Mouse (Mus musculus): Measurements from ENCODE around the gene Sln.
A peak's percentile ranks its signal among the peaks of the same experiment; 100 is the strongest.

Gene Sln

DNA sequence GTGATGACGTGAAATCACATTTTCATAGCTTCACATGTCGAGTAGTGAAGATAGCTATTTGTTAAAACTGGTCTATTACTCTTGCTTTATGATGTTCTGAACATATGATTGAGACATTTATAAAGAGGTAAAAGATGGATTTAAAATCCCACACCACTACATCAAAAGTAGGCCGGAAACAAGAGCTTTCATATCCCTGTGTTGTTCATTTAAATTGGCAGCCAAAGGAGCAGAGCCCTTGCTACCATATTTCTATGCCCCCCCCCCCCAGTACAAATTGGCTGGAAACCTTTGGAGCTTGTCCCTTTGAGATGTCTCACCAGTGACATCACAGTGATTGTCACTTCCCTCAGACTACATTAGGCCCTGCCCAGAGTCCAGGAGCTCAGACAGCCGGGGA lies at the start of gene Sln:
Sln (plus strand) TSS at position 301 of the 400 bp plus-strand sequence.
- no peak for DNase-seq (ENCODE audit: low read depth, low spot score)

DNA sequence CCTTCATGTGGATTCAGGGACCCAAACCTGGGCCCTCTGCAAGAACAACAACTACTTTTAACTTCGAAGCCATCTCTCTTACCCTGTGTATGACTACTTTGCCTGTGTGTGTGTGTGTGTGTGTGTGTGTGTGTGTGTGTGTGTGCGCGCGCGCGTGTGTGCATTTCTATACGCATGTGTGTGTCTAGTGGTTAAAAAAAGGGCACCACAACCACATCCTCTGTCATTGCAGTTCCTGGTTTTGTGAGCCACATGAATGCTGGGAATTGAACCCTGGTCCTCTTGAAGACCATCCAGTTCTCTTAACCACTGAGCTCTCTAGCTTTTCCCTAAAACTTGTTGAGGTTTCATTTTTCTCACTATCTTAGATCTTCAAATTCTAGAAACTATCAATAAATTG lies 47.0 kb upstream of the Sln start:
- DNase-seq (ENCODE audit: low read depth, low spot score): peak; percentile 44

DNA sequence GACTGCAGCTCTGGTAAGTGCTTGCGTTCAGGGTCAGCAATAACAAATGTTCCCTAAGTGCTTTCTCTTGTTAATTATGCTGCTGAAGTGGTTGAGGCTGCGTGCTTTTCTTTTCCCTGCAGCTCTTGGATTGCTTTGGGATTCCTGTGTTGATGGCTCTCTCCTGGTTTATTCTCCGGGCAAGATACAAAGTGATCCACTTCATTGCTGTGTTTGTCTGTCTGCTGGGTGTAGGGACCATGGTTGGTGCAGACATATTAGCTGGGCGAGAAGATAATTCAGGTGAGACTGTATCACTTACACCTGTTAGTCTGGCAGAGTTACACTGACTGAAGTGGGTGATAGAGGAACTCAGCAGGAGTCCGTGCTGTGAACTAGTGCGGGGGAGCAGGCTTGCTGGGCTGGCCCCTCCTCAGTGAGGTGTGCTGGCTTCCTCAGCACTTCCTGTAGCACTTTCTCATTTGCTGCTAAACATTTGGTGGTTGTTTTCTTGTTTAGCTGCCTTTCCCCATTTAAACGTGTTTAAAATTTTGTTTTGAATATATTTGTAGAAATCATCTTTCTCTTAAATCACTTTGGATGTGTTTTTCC lies 43.4 kb upstream of the Sln start:
- peak; percentile 38 for DNase-seq (ENCODE audit: low read depth, low spot score)

DNA sequence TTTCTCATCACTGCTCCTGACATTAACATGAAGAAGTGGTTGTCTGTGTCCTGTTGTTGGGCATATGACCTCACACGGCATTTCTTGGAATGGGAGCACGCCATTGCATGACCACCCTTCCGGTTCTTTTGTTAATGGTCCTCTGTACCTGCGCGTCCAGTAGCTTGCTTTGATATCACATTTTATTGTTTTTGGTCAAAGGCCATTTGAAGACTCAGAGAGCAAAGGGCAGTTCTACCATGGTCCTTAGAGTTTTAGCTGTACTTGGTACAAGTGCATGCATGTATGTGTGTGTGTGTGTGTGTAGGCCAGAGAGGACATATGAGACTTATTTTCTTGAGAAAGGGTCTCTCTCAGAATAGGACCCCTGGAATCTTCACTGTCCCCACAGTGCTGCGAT lies 36.5 kb upstream of the Sln start:
- DNase-seq (ENCODE audit: low read depth, low spot score): no peak

DNA sequence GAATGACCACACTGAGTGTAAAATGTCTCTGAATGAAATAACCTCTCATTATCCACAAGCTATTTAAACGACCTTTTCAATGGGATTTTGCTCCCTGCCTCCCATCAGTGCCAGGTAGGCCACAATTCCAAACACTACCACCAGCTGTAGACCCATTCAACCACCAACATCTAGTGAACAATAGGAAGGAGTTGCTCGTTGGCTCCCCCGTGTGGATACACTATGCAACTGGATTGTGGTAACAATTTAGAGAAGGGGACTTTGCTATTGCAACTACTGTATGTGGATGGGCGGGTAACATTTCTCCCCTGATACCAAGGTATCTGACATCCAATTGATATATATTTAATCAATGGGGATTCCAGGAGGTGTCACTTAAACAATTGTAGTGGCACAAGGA lies 31.2 kb upstream of the Sln start:
- DNase-seq (ENCODE audit: low read depth, low spot score): peak; percentile 54

DNA sequence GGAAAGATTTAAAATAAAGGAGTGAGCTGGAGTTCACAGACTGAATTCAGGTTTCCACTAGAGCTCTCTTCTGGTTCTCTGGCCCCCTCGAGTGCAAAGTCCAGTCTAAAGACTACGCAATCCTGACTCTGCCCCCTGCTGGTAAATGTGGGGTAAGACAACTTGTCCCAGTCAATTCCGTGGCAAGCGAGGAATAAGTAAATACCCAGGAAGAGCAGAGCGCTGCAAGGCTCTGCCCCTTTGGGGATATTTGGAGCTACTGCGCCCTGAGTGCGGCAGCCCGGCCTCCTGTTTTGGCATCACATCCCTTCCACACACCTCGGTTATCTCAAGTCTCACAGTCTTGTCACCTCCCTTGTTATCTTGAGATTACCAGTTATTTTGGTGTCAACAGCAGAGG lies 24.6 kb upstream of the Sln start:
- DNase-seq (ENCODE audit: low read depth, low spot score): peak; percentile 29

DNA sequence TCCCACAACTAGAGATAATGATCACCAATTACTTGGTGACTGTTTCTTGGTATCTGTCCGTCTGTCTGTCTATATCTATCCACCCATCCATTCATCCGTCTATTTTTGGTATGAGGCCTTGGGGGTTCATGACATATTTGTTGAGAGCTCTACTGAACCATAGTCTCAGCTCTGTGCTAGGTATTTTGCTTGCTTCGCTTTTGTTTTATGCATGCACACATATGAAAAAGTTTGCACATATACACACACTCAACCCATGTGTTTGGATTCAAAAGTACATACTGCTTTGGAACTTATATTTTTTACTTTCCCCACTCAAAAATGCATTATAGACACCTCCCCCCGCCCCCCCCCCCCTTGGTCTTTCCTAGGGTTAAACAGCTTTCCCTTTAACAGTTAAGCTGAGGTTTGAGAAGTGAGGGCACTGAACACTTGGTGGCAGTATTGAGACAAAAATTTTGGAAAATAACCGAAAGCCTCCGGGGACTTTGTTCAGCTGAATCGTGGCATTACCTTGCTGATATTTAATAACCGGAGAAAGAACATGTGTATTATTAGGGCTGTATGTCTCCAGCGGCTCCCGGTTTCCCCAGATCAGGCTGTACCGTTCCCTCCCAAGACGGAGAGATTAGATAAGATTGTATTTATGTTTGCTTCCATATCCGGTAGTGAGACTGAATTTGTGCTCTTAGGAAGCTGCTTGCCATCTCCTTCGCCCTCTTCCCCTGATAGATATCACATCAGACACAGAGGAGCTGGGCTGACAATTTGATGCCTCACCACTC lies 20.7 kb upstream of the Sln start:
- peak; percentile 55 for DNase-seq (ENCODE audit: low read depth, low spot score)

DNA sequence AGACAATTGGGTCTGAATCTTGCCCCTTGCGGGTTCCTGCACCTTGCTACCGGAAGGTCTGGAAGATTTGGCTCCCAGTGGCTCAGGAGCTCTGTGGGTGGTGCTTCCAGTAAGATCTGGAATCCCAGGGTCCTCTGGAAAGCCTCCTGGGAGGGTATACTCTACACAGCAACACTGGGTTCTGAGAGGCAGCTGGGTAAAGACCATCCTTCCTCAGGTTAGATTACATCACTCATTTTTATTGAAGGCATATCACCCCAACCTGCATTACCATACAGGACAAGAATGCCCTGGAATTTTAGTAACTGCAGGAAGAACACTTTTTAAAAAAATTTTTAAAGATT lies 20.1 kb upstream of the Sln start:
- no peak for DNase-seq (ENCODE audit: low read depth, low spot score)

DNA sequence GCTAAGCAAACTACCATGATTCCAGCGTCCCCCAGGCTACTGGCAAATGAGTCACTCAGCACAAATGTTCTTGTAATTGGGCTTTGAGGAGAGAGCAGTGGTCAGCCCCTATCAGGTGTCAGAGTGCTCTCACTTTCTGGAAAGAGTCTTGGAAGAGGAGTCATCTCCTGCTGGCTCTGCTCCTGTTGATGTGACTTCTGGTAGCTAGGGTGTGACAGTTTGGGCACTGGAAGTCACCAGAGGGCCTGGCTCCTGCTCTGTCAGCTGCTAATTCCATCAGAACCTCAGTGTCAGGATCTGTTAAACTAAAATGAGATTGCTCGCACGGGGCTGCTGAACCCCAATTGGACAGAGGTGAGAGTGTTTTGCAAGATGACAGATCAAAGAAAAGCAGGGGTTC lies 14.9 kb upstream of the Sln start:
- no peak for DNase-seq (ENCODE audit: low read depth, low spot score)

DNA sequence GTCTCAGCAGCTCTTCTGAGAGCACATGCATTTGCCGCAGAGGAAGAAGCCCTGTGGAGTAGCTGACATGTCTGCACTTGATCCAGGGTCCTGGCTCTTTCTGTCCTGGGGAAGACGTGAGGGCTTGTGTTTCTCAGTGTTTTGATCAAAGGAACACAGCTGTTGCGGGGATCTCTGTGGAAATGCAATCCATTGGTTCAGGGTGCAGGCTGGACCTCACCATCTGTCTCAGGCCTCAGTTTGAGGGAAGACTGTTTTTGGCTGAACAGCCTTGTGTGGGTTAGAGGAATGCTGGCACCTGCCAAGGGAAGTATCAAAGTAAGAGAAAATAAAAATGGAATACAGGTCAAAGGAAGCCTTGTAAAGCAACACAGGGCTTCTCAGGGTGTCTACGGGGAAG lies 14.0 kb upstream of the Sln start:
- DNase-seq (ENCODE audit: low read depth, low spot score): no peak

DNA sequence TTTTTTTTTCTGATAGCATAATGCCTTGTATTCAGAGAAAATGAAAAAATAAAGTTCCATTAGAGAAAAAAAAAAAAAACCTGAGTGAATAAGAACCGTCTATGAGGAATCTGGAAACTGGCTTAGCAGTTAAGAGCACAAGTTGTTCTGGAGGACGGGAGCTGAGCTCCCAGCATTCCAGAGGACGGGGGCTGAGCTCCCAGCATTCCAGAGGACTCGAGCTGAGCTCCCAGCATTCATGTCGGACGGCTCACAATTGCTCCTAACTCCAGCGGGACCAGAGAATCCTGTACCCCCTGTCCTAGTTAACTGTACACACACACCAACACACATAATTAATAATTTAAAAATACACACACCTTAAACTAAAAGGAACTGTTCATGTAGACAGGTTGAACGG lies 11.1 kb upstream of the Sln start:
- DNase-seq (ENCODE audit: low read depth, low spot score): no peak

DNA sequence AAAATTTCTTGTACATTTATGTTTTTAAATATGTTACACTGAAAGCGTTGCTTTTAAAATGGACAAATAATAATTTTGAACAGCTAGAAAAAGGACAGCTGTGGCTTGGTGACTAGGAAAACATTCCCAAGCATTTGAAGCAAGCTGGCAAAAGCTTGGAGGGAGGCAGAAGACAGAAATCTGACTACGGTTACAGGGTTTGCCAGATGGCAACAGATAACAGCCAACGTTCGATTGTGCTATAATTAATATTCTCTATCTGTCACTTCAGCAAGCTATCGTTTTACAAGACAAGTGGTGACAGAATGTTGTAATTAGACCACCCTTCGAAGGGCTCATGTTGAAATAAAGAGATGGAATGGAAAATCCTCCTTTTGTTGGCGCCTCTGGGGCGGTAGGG lies 1.4 kb upstream of the Sln start:
- DNase-seq (ENCODE audit: low read depth, low spot score): no peak

DNA sequence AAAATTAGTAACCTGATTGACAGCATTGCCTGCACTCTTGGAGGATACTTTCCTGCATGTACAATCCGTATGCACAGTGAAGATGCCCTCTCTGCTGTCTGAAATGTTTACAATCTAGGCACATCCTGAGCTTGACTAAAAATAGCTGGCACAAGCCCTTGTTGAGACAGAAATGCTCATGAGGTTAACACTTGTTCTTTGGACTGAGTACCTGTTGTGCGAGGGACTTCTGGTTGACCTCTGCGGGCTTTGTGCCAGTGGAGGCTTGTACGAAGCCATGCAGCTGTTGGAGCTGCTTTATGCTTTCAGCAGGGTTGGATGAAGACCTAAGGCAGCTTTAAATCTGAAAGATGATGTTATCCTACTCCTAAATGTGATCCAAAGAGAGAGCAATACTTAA lies 2.2 kb downstream of the Sln start:
- DNase-seq (ENCODE audit: low read depth, low spot score): no peak

DNA sequence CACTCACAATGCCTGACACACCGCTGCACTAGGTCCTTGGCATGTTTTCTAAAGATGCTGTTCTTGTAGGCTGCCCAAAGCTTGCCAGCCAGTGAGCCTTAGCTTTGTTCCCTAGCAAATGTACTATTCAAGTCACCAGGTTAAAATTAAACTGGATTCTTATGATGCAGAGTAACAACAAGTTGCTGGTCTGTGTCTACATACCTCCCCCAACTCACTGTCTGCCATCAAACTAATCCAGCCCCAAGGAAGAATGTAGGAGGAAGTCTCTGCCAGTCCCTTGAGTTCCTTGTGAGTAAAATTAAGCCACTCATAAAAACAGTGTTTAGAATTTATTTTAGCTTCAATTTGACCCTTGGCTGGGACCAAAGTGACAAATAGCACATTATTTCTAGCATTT lies 3.7 kb downstream of the Sln start:
- no peak for DNase-seq (ENCODE audit: low read depth, low spot score)

DNA sequence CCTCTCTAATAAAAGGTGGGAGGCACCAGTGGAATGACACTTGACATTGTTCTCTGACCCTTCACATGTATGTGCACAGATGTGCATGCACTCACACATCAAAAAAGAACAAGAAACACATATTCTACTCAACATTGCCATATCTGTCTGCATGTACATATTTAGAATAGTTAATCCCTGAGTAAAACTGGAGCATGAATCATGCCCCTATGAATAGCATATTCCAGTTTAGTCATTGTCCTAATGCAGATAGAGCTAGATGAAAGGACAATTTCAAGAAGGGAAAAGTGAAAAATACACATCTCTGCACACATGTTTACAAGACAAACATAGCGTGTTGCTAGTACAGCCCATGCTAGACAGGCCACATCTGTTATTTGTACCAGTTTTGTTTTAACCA lies 4.6 kb downstream of the Sln start:
- DNase-seq (ENCODE audit: low read depth, low spot score): no peak

DNA sequence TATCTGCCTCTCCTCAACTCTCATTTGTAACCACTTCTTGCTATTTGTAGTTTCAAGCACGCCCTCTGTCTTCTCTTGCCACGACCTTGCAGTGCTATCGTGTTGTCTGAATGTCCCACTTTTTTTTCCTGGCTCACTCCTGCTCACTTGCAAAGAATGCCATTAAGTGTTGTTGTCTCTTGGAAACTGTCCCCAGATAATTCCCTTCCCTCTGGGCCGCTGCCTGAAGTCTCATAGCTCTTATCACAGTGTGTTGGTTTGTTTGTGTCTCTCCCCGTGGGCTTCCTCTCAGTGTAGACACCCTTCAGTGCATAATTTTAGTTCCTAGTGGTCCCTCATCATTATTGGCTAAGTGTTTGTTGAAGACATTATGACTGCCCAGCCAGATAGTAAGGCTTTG lies 7.9 kb downstream of the Sln start:
- DNase-seq (ENCODE audit: low read depth, low spot score): no peak

DNA sequence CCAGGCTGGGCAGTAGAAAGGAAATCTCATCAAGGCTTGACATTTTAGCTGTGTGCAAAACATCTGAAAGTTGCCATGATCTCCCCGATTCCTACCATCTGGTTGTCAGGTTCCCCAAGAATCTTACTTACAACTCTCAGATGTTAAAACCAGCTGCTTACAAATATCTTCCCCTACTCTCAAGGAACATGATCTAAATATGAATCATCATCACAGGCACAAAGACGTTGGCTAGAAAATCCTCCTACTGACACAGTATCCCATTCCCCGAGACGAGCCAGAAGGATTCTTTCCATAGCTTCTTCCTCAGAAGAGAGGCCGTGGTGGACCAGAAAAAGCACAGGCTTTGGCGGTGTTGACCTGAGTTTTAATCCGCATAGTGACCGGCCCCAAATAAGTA lies 23.3 kb downstream of the Sln start:
- DNase-seq (ENCODE audit: low read depth, low spot score): no peak

DNA sequence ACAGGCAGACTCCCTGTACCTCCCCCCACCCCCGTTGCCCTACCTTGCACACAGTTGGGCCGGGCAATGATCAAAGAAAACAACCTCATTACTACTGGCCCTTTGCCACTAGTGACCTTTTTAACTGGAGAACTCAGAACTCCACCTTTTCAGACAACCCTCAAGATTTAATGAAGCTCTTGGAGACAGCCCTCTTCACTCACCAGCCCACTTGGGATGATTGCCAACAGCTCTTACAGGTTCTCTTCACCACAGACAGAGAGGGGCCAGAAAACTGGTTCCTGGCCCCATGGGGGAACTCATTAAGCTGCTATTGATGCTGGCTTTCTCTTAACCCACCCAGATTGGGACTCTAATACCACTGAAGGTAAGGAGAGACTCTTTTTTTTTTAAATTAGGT lies 27.5 kb downstream of the Sln start:
- no peak for DNase-seq (ENCODE audit: low read depth, low spot score)

DNA sequence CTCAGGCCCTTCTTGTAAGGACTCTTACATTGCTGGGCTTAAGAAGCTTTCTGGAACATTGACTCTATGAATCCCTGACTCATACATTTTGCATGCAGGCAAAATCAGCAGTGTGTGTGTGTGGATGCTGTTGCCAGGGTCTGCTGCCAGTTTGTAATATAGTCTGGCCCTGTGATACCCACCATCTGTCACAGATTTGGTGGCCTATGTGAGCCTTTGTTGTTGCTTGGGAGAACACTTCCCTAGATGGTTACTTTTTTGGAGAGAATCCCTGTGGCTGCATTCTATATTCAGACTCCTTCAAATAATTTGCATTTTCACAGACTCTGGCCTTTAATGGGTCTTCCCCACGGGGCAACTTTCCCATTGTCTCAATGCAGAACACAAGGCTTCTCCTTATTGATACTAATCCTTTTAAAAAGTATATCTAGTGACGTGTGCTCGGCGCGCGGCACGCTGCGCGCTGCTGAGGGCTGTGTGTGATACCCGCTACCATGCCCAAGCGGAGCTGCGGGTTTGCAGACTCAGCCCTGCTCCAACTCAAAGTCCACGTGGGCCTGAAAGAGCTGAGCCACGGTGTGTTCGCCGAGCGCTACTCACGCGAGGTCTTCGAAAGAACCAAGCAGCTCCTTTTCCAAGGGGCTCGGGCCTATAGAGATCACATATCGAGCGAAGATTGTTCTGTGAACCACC lies 33.8 kb downstream of the Sln start:
- DNase-seq (ENCODE audit: low read depth, low spot score): no peak

DNA sequence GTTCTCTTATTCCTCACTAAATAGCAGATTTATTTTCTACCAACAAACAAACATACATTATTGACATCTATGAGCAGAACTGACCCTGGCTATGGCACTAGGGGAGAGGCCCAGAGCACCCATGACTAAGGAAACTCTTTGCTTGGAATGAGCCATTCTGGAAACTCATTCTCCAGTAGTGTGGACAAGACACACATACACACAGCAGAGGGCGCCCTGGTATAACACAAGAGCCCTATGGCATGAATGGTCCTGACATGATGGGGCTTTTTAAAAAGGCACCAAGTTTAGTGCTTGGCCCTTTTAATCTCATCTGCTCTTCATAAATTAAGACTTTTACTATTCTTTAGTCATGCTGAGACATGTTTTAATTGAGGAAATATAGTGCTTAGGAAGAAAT lies 40.1 kb downstream of the Sln start:
- no peak for DNase-seq (ENCODE audit: low read depth, low spot score)

DNA sequence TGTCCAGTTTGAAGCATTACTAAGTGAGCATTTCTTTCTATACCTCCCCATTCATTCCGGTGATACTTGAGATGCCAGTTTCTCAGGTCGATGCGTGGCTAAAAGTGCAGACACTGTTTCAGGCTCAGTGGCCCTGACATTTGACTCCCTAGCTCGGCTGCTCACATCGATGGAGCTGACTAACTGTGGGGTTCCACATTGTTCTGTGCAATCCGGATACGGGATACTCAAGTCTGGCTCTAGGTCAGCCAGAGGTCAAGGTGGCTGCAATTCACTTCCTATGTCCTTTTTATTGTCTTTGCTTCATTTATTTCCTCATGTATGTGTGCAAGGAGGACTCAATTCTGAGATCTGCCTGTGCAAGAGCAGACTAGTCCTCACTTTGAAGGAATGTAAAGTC lies 45.9 kb downstream of the Sln start:
- no peak for DNase-seq (ENCODE audit: low read depth, low spot score)

DNA sequence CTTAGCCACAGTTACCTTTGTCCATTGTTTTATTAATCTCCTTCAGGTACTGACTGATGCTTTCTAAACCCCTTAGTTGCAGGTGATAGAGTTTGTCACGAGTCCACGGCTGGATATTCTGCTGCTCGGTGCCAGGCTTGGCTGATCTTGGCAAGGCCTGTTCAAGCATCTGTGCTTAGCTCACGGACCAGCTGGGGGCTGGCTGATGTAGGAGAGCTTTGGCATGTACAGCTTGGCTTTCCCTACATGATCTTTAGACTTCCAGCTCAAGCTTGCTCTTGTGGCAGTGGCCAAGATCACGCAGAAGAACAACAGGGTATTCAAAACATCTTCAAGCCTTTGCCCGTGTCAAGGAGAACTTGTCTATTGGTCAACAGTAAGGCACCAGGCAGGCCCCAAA lies 49.9 kb downstream of the Sln start:
- DNase-seq (ENCODE audit: low read depth, low spot score): no peak

DNA sequence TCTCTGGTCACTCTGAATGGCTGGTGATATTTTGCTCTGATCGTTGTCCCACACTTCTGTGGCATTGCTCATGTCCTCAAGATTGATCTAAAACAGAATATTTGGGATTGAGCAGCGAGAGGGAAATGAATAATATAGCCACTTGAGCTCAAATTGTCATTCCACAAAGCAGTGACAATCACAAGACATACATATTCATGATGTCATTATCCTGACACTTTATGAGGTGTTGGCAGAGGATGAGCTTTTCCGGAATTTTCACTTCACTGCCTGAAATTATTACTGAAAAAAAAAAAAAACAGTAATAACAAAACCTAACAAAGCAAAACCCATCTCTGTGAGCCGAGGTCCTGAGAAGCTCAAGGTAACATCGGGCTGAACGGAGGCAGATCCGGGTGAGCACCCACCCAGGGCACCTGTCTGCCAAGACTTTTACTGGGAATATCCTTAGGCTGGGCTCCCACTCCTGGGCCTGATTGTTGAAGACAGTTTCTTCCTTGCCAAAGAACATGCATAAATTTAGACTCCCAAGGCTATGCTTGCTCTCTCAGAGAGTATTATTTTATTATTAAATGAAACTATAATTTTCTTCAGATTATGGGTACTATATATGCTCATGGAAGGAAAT lies 53.4 kb downstream of the Sln start:
- no peak for DNase-seq (ENCODE audit: low read depth, low spot score)
